Mouse (Mus musculus) CD8-positive naive resting alpha-beta T cell, adult 2 months (primary cell): ENCODE results near the gene Ccdc184.

Source experiments
- DNase-seq, 2 experiments: peaks; one replicate each; pipeline ENCODE4 v3.0.0; 2022; ENCODE audit warnings: low read depth in 2 of 2, low spot score in 2 of 2

Gene Ccdc184

DNA sequence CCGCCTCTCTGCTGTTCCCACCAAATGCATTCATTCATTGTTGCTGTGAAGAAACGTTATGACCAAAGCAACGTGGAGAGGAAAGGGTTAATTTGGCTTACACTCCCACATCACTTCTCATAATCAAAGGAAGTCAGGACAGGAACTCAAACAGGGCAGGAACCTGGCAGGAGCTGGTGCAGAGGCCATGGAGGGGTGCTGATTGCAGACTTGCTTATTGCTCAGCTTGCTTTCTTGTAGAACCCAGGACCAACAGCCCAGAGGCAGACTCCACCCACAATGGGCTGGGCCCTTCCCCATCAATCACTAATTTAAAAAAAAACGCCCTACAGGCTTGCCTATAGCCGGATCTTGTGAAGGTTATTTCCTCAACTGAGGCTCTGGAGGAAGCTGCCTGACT, 47.2 kb downstream of the Ccdc184 start:
- no peak for DNase-seq
